Mouse (Mus musculus): Measurements from ENCODE around the gene Sorcs3. TPM values are rescaled to one million over a fixed set of nuclear protein-coding genes. Genes with fewer than 3 reads are reported as not detected.

Gene Sorcs3
- polyA plus RNA-seq, 1 experiment = not detected

DNA sequence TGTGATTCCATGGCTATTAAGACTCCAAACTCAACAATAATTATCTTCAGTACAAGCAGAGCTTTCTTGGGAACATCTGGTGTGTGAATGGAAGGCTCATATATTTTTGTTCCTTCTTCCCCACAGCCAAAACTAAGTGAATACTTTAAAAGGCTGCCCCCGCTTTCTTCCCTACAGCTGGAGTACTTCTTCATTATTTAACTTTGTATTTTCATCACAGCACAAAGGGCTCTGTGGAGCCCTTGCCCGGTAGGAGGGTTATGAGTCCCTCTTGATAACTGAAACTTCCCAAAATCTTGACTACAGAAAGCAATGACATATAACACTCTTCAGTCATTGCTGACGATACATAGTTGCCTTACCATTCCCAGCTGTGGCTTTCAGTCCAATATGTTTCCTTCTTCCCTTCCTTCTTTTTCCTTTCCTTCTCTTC, 615.5 kb downstream of the Sorcs3 start:
- no peaks in the 10 kb centered on the region for H3K79me2 ChIP-seq (ENCODE audit: control insufficient read depth, insufficient read depth)
- no peaks in the 10 kb centered on the region for H3K27me3 ChIP-seq (ENCODE audit: control insufficient read depth, insufficient read depth, insufficient read length)
- TF ChIP-seq MYOD1 (IDR thresholded peaks at IDR 0.05; ENCODE audit: control insufficient read depth in 1 of 3, insufficient read length in 2 of 3, low read depth in 2 of 3) (no peak), MYOG (IDR thresholded peaks at IDR 0.05; ENCODE audit: control insufficient read depth in 1 of 3, insufficient read depth in 1 of 3, insufficient read length in 2 of 3, low read depth in 2 of 3) (no peak), CEBPB (IDR thresholded peaks at IDR 0.05; ENCODE audit: insufficient read depth, poor library complexity, severe bottlenecking) (no peak), MAX (IDR thresholded peaks at IDR 0.05; ENCODE audit: low read depth) (no peak)
- no peaks in the 10 kb centered on the region for H3K36me3 ChIP-seq (ENCODE audit: control insufficient read depth, insufficient read depth)
- no peak overlapping the region for H3ac ChIP-seq (ENCODE audit: control insufficient read depth, insufficient read length)
- peak overlapping the region; percentile 51 for H3K4me2 ChIP-seq (ENCODE audit: low read depth)
- H3K4me3 ChIP-seq = no peak overlapping the region

DNA sequence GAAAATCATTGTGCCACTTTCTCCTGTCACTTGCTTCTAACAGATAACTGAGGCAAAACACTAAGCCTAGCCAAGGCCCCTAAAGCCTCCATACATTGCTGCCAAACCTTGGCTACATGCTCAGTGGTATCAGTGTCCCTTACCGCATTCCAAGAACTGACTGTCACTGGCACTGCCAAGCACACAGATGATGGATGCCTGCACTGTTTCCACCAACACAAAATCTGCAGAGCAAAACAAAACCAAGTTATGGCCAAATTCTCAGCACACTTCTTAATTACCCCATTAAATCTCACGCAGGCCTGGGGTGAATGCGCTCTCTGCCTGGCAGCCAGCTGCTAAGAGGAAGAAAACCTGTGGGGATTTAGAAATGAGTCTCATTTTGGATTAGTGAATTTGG, 628.5 kb downstream of the Sorcs3 start:
- H3ac ChIP-seq (ENCODE audit: control insufficient read depth, insufficient read length) = no peak overlapping the region
- H3K4me3 ChIP-seq = no peak overlapping the region
- H3K36me3 ChIP-seq (ENCODE audit: control insufficient read depth, insufficient read depth) = no peaks in the 10 kb centered on the region
- no peak for TF ChIP-seq USF1 (IDR thresholded peaks at IDR 0.05; ENCODE audit: low read depth)
- TF ChIP-seq TCF3 (IDR thresholded peaks at IDR 0.05; ENCODE audit: insufficient read length, low read depth) = no peak
- no peak for TF ChIP-seq MYOD1 (IDR thresholded peaks at IDR 0.05; ENCODE audit: control insufficient read depth in 1 of 3, insufficient read length in 2 of 3, low read depth in 2 of 3)
- TF ChIP-seq POLR2A (IDR thresholded peaks at IDR 0.05; ENCODE audit: insufficient read length, low read depth) = no peak
- no peak for TF ChIP-seq E2F4 (IDR thresholded peaks at IDR 0.05; ENCODE audit: insufficient read depth)
- no peak overlapping the region for H3K4me2 ChIP-seq (ENCODE audit: low read depth)
- no peaks in the 10 kb centered on the region for H3K27me3 ChIP-seq (ENCODE audit: control insufficient read depth, insufficient read depth, insufficient read length)
- no peaks in the 10 kb centered on the region for H3K79me2 ChIP-seq (ENCODE audit: control insufficient read depth, insufficient read depth)

DNA sequence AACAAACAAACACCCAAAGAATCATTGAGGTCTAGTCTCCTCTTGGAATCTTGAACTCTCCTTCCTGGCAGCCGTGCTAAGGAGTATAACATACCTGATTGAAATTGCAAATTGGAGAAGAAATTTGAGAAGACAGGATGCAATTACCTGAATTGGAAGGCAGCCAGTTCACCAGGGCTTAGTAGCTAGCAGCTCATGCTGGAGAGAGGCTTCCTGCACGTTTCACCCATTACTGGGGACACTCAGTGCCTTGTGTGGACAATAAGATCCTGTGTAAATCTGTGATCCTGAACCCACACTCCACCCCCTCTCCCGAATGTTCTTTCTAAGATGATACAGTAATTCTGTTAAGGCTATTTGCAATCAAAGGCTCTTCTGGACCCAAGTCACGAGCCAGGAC, 633.6 kb downstream of the Sorcs3 start:
- Histone ChIP-seq H3K36me3 (ENCODE audit: control insufficient read depth, insufficient read depth) (no peaks in the 10 kb centered on the region), H3K79me2 (ENCODE audit: control insufficient read depth, insufficient read depth) (no peaks in the 10 kb centered on the region), H3K27me3 (ENCODE audit: control insufficient read depth, insufficient read depth, insufficient read length) (no peaks in the 10 kb centered on the region), H3K4me2 (ENCODE audit: low read depth) (no peak overlapping the region), H3K4me3 (no peak overlapping the region), H3ac (ENCODE audit: control insufficient read depth, insufficient read length) (no peak overlapping the region)
- no peak for TF ChIP-seq MAX (IDR thresholded peaks at IDR 0.05; ENCODE audit: low read depth)
- no peak for TF ChIP-seq MYOD1 (IDR thresholded peaks at IDR 0.05; ENCODE audit: control insufficient read depth in 1 of 3, insufficient read length in 2 of 3, low read depth in 2 of 3)
- TF ChIP-seq MYOG (IDR thresholded peaks at IDR 0.05; ENCODE audit: control insufficient read depth in 1 of 3, insufficient read depth in 1 of 3, insufficient read length in 2 of 3, low read depth in 2 of 3) = no peak
- TF ChIP-seq POLR2AphosphoS2 (IDR thresholded peaks at IDR 0.05; ENCODE audit: insufficient read length, low read depth) = no peak
- no peak for TF ChIP-seq TCF12 (IDR thresholded peaks at IDR 0.05; ENCODE audit: insufficient read depth, poor library complexity, severe bottlenecking)
- no peak for TF ChIP-seq POLR2A (IDR thresholded peaks at IDR 0.05; ENCODE audit: insufficient read length, low read depth)
- TF ChIP-seq REST (IDR thresholded peaks at IDR 0.05; ENCODE audit: insufficient read depth, insufficient read length) = no peak
- TF ChIP-seq CEBPB (IDR thresholded peaks at IDR 0.05; ENCODE audit: insufficient read depth, poor library complexity, severe bottlenecking) = no peak
- TF ChIP-seq SRF (IDR thresholded peaks at IDR 0.05; ENCODE audit: control insufficient read depth, insufficient read length, low read depth) = no peak
- no peak for TF ChIP-seq TCF3 (IDR thresholded peaks at IDR 0.05; ENCODE audit: insufficient read length, low read depth)
- no peak for TF ChIP-seq E2F4 (IDR thresholded peaks at IDR 0.05; ENCODE audit: insufficient read depth)
- TF ChIP-seq USF1 (IDR thresholded peaks at IDR 0.05; ENCODE audit: low read depth) = no peak

DNA sequence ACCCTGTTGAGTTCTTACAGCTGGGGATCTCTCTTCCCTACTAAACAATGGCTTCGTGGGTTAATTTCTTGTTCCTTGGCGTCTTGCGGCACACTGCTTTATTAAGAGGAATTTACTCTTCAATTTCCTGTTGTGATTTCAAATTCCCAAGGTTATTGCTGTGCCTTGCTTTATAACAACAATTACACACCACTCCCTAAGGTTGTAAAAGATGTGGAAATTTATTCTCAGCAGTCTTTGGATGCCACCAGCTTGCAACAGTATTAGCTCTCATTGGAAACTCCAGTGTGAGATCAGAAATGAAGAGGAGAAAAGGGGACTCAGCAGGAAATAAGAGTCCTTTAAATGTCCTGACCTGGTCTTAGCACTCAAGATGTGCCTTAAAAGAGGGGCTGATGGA, 641.9 kb downstream of the Sorcs3 start:
- Histone ChIP-seq H3K4me2 (ENCODE audit: low read depth) (no peak overlapping the region), H3ac (ENCODE audit: control insufficient read depth, insufficient read length) (no peak overlapping the region), H3K4me3 (no peak overlapping the region), H3K27me3 (ENCODE audit: control insufficient read depth, insufficient read depth, insufficient read length) (no peaks in the 10 kb centered on the region), H3K36me3 (ENCODE audit: control insufficient read depth, insufficient read depth) (no peaks in the 10 kb centered on the region), H3K79me2 (ENCODE audit: control insufficient read depth, insufficient read depth) (no peaks in the 10 kb centered on the region)
- TF ChIP-seq TCF12 (IDR thresholded peaks at IDR 0.05; ENCODE audit: insufficient read depth, poor library complexity, severe bottlenecking) (no peak), TCF3 (IDR thresholded peaks at IDR 0.05; ENCODE audit: insufficient read length, low read depth) (no peak), POLR2AphosphoS2 (IDR thresholded peaks at IDR 0.05; ENCODE audit: insufficient read length, low read depth) (no peak), MYOD1 (IDR thresholded peaks at IDR 0.05; ENCODE audit: control insufficient read depth in 1 of 3, insufficient read length in 2 of 3, low read depth in 2 of 3) (no peak), MAX (IDR thresholded peaks at IDR 0.05; ENCODE audit: low read depth) (no peak), USF1 (IDR thresholded peaks at IDR 0.05; ENCODE audit: low read depth) (no peak)

DNA sequence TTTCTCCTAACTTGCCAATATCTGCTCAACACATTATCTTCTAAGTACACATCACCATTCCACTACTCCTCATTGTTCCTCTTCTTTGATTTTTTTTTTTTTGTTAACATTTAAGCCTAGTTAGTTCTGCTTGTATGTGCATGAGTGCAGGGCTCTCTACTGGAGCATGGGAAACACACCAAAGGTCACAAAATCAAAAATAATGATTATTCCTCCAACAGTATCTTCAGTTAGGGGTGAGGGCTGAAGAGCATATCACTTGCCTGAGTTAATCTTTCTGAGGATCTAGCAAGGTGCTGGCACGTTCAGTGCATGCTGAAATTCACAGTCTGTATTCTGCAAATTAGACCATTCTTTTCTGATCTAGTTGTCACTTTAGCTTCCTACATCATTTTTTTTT, 644.6 kb downstream of the Sorcs3 start:
- Histone ChIP-seq H3K79me2 (ENCODE audit: control insufficient read depth, insufficient read depth) (no peaks in the 10 kb centered on the region), H3K36me3 (ENCODE audit: control insufficient read depth, insufficient read depth) (no peaks in the 10 kb centered on the region), H3K27me3 (ENCODE audit: control insufficient read depth, insufficient read depth, insufficient read length) (no peaks in the 10 kb centered on the region), H3K4me2 (ENCODE audit: low read depth) (no peak overlapping the region), H3K4me3 (no peak overlapping the region), H3ac (ENCODE audit: control insufficient read depth, insufficient read length) (no peak overlapping the region)
- TF ChIP-seq CEBPB (IDR thresholded peaks at IDR 0.05; ENCODE audit: insufficient read depth, poor library complexity, severe bottlenecking) = no peak
- no peak for TF ChIP-seq MYOG (IDR thresholded peaks at IDR 0.05; ENCODE audit: control insufficient read depth in 1 of 3, insufficient read depth in 1 of 3, insufficient read length in 2 of 3, low read depth in 2 of 3)
- TF ChIP-seq POLR2AphosphoS2 (IDR thresholded peaks at IDR 0.05; ENCODE audit: insufficient read length, low read depth) = no peak
- no peak for TF ChIP-seq TCF3 (IDR thresholded peaks at IDR 0.05; ENCODE audit: insufficient read length, low read depth)
- no peak for TF ChIP-seq USF1 (IDR thresholded peaks at IDR 0.05; ENCODE audit: low read depth)
- TF ChIP-seq E2F4 (IDR thresholded peaks at IDR 0.05; ENCODE audit: insufficient read depth) = no peak
- TF ChIP-seq SRF (IDR thresholded peaks at IDR 0.05; ENCODE audit: control insufficient read depth, insufficient read length, low read depth) = no peak
- TF ChIP-seq MYOD1 (IDR thresholded peaks at IDR 0.05; ENCODE audit: control insufficient read depth in 1 of 3, insufficient read length in 2 of 3, low read depth in 2 of 3) = no peak
- TF ChIP-seq REST (IDR thresholded peaks at IDR 0.05; ENCODE audit: insufficient read depth, insufficient read length) = no peak
